Mouse (Mus musculus) layer of hippocampus, postnatal 10 days (tissue): ENCODE results near the gene Gmpr2. TPM values are rescaled to one million over a fixed set of nuclear protein-coding genes. Genes with fewer than 3 reads are reported as not detected.

ENCODE experiments used
- DNase-seq, 2 experiments: peaks; one replicate each; pipeline ENCODE4 v3.0.0; 2021; ENCODE audit warnings: low spot score in 2 of 2
- total RNA-seq, 2 experiments: library from RNA; stranded (reverse); gene quantifications; 2 replicates each; pipeline ENCODE4 v1.2.3; 2021

The Gmpr2 gene
- total RNA-seq, 2 experiments from 2014 or later: 29.1 TPM

GRCm38 (mm10) chr14:55723433-55723832 lies 51.7 kb downstream of the Gmpr2 start:
- no peak for DNase-seq

GRCm38 (mm10) chr14:55724411-55724871 lies 52.7 kb downstream of the Gmpr2 start:
- no peak for DNase-seq

DNA sequence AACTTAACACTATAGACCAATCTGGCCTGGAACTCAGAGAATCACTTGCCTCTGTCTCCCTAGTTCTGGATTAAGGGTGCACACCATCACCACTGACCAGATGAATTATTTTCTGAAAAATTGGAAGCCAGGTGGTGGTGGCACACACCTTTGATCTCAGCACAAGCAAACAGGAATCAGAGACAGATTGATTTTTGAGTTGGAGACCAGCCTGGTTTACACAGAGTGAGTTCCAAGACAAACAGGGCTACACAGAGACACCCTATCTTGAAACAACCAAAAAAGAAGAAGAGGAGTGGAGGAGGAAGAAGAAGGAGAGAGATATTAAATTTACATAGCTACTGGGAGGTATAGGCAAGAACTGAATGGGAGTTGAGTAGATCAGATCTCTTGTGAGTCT lies 54.5 kb downstream of the Gmpr2 start:
- DNase-seq: no peak

- DNase-seq: no peak
Measured at GRCm38 (mm10) chr14:55727889-55728685, 56.3 kb downstream of the Gmpr2 start.

Other genes starting within 250 kb of the Gmpr2 start
- 10 to 100 TPM; 16.5 to 17.7 TPM for gene Dhrs4, start 193.2 kb upstream of the Gmpr2 start, total RNA-seq
- gene Carmil3, start 181.3 kb upstream of the Gmpr2 start, total RNA-seq: 100 to 1,000 TPM; 106 to 144 TPM
- gene Cpne6, start 161.5 kb upstream of the Gmpr2 start, total RNA-seq: 100 to 1,000 TPM; 306 to 335 TPM
- under 1 TPM; 0.34 to 0.76 TPM for gene Nrl, start 147.0 kb upstream of the Gmpr2 start, total RNA-seq
- gene Pck2, start 131.7 kb upstream of the Gmpr2 start, total RNA-seq: 10 to 100 TPM; 20.4 to 21.4 TPM
- 10 to 100 TPM; 61.3 to 66.7 TPM for gene Dcaf11, start 111.9 kb upstream of the Gmpr2 start, total RNA-seq
- 1 to 10 TPM in 1 of 2 experiments, not detected in 1; 1.2 TPM for gene A730061H03Rik, start 111.5 kb upstream of the Gmpr2 start, total RNA-seq
- not detected for gene Fitm1, start 96.3 kb upstream of the Gmpr2 start, total RNA-seq
- 10 to 100 TPM; 87.3 to 91.8 TPM for gene Psme1, start 93.8 kb upstream of the Gmpr2 start, total RNA-seq
- 10 to 100 TPM; 50.2 to 54.6 TPM for gene Emc9, start 86.6 kb upstream of the Gmpr2 start, total RNA-seq
- 10 to 100 TPM; 54.0 to 62.7 TPM for gene Psme2, start 80.8 kb upstream of the Gmpr2 start, total RNA-seq
- gene Rnf31, start 80.2 kb upstream of the Gmpr2 start, total RNA-seq: 10 to 100 TPM; 35.6 to 37.2 TPM
- 10 to 100 TPM; 11.1 to 13.0 TPM for gene Irf9, start 68.4 kb upstream of the Gmpr2 start, total RNA-seq
- gene Rec8, start 53.9 kb upstream of the Gmpr2 start, total RNA-seq: 1 to 10 TPM; 1.4 to 2.3 TPM
- 100 to 1,000 TPM; 131 to 145 TPM for gene Ipo4, start 36.0 kb upstream of the Gmpr2 start, total RNA-seq
- gene Gm49378, start 34.0 kb upstream of the Gmpr2 start, total RNA-seq: 1 to 10 TPM; 3.0 to 6.1 TPM
- gene Tm9sf1, start 28.1 kb upstream of the Gmpr2 start, total RNA-seq: 10 to 100 TPM; 42.0 to 55.9 TPM
- 1 to 10 TPM; 1.3 to 1.5 TPM for gene Tssk4, start 21.8 kb upstream of the Gmpr2 start, total RNA-seq
- gene Mdp1, start 11.4 kb upstream of the Gmpr2 start, total RNA-seq: 10 to 100 TPM; 47.8 to 50.0 TPM
- gene Nedd8, start 183 bp downstream of the Gmpr2 start, total RNA-seq: 100 to 1,000 TPM; 320 to 339 TPM
- gene Tinf2, start 9.9 kb downstream of the Gmpr2 start, total RNA-seq: 10 to 100 TPM; 18.4 to 23.9 TPM
- under 1 TPM; 0.16 to 0.18 TPM for gene Tgm1, start 42.0 kb downstream of the Gmpr2 start, total RNA-seq
- gene Rabggta, start 50.3 kb downstream of the Gmpr2 start, total RNA-seq: 10 to 100 TPM; 42.0 to 54.1 TPM
- 100 to 1,000 TPM; 103 to 110 TPM for gene Dhrs1, start 73.7 kb downstream of the Gmpr2 start, total RNA-seq
- gene Nop9, start 73.8 kb downstream of the Gmpr2 start, total RNA-seq: 10 to 100 TPM; 16.4 to 17.1 TPM
- gene Cideb, start 86.5 kb downstream of the Gmpr2 start, total RNA-seq: under 1 TPM; 0.47 to 0.89 TPM
- gene Ltb4r2, start 89.5 kb downstream of the Gmpr2 start, total RNA-seq: under 1 TPM; 0.45 to 0.64 TPM
- gene Ltb4r1, start 94.0 kb downstream of the Gmpr2 start, total RNA-seq: under 1 TPM; 0.62 to 0.69 TPM
- 1 to 10 TPM; 6.7 to 9.0 TPM for gene Adcy4, start 112.2 kb downstream of the Gmpr2 start, total RNA-seq
- 1 to 10 TPM in 1 of 2 experiments, under 1 TPM in 1; 0.78 to 2.2 TPM for gene Ripk3, start 116.9 kb downstream of the Gmpr2 start, total RNA-seq
- gene Nfatc4, start 151.2 kb downstream of the Gmpr2 start, total RNA-seq: 1 to 10 TPM; 3.9 to 5.8 TPM
- gene Nynrin, start 182.1 kb downstream of the Gmpr2 start, total RNA-seq: 10 to 100 TPM; 17.0 to 17.3 TPM
- gene Cbln3, start 212.5 kb downstream of the Gmpr2 start, total RNA-seq: 1 to 10 TPM in 1 of 2 experiments, under 1 TPM in 1; 0.62 to 1.0 TPM
- 10 to 100 TPM; 11.8 to 13.4 TPM for gene Khnyn, start 213.0 kb downstream of the Gmpr2 start, total RNA-seq
- 10 to 100 TPM; 80.5 to 87.8 TPM for gene Sdr39u1, start 228.4 kb downstream of the Gmpr2 start, total RNA-seq